Mouse (Mus musculus) stomach, adult 2 months (tissue): Measurements from ENCODE around the gene Scgb1c1. TPM values are rescaled to one million over a fixed set of nuclear protein-coding genes. Genes with fewer than 3 reads are reported as not detected.

ENCODE experiments used
- polyA plus RNA-seq: library from polyadenylated mRNA; depleted of rRNA; stranded (reverse); fragments of >200 nt; gene quantifications from 2 replicates; pipeline ENCODE4 v1.2.3, GENCODE M21; 2012; rRNA removed

Scgb1c1 gene
- not detected in 2 replicates for polyA plus RNA-seq

DNA sequence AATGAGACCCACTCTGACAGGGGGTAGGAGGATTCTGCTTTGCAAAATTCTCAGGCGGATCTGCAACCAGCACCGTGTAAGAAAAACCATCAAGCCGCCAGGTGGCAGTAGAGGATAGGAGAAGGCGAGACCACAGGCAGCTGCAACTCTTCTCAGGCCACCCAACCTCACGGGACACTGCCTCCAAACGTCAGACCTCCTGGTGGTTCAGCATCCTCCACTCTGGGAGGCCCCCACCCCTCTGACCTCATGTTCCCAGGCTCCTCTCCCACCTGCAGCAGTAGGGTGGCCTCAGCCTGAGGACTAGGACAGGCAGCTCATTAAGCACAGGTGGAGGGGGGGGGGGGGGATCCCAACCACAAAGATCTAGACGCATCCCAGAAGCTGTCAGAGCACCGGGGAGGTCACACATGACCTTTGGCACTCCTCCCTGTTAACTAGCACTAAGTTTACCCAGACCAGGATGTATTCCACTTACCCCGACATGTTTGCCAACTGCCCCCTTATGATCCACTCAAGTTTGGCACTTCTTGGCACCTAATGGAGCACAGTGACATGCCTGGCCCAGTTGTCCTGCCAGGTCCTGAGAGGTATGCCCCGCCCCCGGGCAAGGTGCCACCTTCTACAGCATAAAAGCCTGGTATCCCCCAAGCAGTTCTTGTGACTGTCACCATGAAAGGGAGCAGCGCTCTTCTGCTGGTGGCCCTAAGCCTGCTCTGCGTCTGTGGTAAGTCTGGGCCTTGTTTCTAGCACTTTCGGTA is at the start of gene Scgb1c1:
Gene Scgb1c1, plus strand, starts transcription at position 643 of the 761 bp plus-strand sequence.

DNA sequence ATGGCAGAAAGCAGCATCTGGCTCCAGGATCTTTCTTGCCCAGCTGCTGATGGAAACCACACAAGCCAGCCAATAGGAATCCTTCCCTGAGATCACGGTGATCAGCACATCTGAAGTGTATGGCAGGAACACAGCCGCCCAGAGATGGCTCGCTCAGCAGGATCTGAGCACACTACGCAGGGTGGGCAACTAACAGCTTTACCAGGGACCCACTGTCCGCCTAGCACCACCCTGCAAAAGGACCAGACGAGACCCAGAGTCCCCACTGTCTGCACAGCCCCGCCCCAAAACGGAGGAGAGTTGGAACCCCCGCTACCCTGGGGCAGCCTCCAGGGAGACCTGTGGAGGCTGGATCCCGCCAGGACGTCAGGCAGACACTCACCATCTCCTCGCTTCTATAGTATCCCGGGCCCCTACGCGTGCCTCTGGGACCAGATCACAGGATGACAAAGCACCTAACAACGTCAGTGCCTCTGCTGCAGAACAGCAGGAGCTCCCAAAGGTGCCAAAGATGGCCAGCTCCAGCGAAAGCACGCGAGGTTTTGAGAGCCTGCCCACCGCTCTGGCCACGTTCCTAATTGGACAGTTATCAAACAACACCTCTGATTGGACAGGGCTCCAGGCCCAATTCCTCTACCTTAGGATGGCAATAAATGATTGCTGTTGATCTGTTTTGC is 23.6 kb upstream of the Scgb1c1 start, which contains the start of gene Zfp941:
Gene Zfp941, minus strand, starts transcription at position 526 of the 677 bp plus-strand sequence.

DNA sequence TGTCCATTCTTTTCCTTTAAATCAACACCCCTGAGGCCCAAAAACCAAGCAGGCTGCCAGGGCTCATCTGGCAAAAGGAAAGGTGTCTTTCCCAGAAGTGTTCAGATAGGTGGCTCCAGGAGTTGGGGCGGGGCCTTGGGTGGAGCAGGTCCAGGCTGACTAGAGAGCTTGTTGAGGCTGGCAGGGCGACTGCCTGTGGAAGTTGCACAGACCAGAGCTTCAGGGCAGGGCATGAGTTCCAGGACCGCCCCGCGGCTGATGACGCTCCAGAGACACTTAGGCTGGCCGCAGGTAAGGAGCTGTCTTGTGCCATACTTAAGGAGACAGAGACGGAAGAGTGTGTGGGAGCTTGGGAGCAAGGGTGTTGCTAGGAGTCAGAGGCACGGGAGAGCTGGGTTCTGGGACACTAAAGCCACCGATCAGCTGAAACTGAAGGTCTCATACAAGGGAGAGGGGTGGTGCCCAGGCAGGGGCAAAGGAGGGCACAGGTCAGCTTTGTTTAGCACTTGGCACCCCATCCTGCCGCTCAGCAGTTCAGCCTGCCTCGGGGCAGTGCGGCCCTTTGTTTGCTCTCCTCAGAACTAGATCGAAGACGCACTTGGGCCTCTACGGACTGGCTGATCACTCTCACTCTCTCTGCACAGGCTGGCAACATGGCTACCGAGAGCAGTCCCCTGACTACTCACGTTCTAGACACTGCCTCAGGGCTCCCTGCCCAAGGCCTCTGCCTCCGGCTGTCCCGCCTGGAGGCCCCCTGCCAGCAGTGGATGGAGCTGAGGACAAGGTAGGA is 10.2 kb upstream of the Scgb1c1 start, which contains the start of gene Urah:
Gene Urah, plus strand, starts transcription at position 51 of the 790 bp plus-strand sequence.

DNA sequence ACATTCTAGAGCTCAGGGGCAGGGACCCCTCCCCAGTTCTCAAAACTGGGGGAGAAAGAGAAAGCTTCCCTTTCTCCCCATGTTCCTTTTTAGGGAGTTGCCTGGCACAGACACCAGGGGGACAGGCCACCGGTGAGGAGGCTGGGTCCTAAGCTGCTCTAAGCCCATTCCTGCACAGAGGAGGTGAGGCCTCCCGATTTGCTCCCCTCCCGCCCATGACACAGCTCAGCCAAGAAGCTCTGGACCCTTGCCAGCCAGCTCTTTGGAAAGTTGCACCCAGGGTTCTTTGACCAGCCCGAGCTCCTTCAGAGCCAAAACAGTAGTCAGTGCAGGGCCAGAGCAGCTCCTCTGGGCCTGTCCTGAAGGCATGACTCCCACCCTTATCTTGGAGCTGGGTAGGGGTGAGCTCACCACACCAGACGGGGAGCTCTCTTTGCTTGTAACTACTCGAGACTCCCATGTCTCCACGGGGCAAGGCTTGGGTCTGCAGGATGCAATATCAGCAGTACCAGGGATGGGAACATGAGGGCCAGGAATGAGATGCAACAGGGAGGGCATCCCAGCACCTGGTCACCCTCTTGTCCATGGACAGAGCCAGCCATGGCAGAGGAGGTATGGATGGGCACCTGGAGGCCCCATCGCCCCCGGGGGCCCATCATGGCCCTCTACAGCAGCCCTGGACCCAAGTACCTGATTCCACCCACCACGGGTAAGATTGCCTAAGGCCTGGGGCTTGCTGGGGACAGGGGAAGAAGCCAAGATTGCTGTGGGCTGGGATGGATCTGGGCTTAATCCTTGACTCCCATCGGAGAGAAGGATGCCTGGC is 2.6 kb downstream of the Scgb1c1 start, which contains the start of gene Odf3:
Gene Odf3, plus strand, starts transcription at position 51 of the 826 bp plus-strand sequence.

DNA sequence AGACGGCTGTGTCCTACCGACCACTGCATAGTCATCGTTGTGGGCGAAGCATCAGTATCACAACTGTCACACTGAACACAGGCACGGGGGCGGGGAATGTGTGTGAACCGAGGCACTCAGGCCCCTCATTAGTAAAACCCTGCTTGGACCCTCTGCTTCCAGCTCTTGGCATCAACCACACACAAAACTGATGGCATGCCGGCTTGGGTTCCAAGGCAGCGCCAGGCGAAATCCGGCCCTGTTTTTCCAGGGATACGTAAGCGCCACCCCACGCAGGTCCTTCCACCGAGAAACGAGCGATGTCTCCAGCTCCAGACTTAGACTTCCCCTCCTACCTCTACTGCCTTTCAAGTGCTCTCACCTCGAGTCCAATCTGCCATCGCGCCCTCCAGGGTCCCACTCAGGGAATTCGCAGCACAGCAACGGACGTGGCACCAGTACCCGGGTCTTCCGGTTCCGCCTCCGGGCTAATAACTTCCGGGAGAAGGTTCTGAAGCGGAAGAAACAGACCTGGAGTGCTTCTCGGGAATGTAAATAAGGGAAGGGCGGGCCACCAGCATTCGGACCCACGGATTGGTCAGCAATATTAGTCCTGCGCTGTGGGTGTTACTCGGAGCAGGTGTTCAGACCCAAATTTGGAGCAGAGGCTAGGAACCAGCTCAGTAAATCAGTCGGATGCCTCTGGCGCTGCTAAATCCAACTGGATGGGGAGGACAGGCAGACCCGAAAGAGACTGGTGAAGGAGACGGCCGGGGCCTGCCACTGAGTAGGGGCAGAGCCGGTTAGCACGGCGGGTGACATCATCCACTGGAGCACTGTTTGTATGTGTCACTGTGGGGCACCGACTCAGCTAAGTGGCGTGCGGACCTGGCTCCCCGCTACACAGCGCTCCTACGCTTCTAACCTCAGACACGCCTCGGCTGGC is 10.8 kb downstream of the Scgb1c1 start, which contains the start of gene Gm45785:
Gene Gm45785, minus strand, starts transcription at position 472 of the 925 bp plus-strand sequence.

DNA sequence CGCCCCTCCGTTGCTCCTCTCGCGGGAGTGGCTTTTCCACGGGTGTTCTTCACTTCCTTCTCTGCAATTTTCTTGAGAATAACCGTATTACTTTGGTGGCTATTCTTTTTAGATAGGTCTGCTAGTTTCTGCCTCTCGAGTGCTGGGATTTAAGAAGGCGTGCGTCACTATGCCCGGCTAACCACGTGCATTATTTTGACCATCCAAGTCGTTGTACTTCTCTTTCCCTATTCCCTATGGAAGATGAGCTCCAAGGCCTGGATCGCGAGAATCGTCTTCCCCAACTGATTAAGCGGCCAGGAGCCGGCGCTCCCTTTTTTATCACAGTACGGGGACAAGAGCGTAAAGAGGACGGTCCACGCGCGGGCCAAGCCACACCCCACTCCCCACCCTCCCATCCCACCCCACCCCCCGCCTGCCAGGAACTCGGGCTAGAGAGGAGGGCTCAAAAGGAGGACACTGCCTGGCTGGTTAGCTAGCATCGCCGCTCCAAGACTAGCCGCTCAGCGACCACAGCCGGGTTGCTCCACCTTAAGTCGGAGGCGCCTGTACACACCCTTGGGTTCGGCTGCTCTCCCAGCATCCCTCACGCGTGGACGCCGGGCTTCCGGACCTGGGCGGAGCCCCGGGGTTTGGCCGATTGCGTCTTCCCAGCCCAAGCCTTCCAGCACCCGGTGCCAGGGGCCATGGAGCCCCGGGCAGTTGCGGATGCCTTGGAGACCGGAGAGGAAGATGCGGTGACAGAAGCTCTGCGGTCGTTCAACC is 11.6 kb downstream of the Scgb1c1 start, which contains the start of gene Ric8a:
Gene Ric8a, plus strand, starts transcription at position 173 of the 765 bp plus-strand sequence.

DNA sequence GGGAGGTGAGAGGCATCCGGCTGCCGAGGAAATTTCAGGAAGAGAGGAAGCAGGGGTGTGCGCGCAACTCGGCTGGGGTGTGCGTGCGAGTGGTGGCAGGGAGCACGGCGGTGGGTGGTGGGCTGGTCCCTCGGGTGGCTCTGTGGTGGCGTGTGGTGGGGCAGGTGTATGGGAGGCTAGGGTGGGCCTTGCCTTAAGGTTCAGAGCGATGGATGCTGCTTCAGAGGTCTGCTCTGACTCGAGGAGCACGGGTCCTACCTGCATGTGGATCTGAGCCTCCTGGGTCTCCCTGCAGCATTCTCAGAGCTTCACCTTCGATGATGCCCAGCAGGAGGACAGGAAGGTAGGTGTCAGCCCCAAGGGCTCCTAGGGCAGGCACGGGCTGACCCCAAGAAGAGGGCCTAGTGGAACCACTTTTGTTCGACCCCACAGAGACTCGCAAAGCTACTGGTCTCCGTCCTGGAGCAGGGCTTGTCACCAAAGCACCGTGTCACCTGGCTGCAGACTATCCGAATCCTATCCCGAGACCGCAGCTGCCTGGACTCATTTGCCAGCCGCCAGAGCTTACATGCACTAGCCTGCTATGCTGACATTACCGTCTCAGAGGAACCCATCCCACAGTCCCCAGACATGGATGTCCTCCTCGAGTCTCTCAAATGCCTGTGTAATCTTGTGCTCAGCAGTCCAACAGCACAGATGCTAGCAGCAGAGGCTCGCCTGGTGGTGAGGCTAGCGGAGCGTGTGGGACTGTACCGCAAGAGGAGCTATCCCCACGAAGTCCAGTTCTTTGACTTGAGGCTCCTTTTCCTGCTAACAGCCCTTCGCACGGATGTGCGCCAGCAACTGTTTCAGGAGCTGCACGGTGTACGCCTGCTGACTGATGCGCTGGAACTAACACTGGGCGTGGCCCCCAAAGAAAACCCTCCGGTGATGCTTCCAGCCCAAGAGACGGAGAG is 12.5 kb downstream of the Scgb1c1 start, which contains the start of gene Bet1l:
Gene Bet1l, minus strand, starts transcription at position 28 of the 956 bp plus-strand sequence.

DNA sequence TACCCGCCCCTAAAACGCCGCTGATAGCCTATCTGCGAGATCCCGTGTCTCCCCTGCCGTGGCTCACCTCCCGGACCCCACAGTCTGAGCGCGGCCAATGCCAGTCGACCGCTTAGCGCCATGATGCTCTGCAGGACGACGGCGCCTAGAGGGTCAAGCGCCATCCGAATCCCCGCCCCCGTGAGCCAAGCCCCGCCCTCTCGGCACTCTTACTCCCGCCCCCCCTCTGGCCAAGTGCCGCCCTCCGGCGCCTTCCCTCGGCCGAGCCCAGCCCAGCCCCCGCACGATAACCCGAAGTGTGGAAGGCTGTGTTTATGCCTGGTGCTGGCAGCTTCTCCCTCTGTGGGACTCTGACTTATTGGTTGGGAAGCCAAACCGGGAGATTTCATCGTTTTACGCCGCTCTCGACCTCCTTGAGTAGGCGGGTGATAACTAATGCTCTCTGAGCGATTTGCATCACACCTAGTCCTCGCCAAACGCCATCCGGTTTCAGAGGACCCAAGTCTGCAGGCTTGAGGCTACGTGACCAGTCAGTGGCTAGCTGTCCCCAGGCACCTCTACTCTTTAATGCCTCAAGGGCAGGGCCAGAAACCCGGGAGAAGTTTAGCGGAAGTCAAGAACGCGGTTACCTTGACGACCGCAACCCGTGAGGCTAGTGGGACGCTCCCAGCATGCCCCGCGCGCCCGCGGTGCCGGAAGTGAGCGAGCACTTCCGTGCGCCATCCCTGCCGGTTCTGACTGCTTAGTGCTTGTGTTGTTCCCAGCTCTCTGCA is 36.5 kb downstream of the Scgb1c1 start, which contains the start of the genes Psmd13 and Sirt3:
Gene Psmd13, plus strand, starts transcription at position 273 of the 773 bp plus-strand sequence.
Gene Sirt3, minus strand, starts transcription at position 614 of the 773 bp plus-strand sequence.

Other genes with a start within 250 kb of the Scgb1c1 start
- not detected in 2 replicates for gene Olfr46, start 244.3 kb upstream of the Scgb1c1 start, polyA plus RNA-seq
- not detected in 2 replicates for gene Olfr61, start 216.6 kb upstream of the Scgb1c1 start, polyA plus RNA-seq
- gene Olfr53, start 199.1 kb upstream of the Scgb1c1 start, polyA plus RNA-seq: not detected in 2 replicates
- gene Olfr539, start 185.6 kb upstream of the Scgb1c1 start, polyA plus RNA-seq: not detected in 2 replicates
- gene Olfr45, start 163.6 kb upstream of the Scgb1c1 start, polyA plus RNA-seq: not detected in 2 replicates
- gene Olfr541, start 148.3 kb upstream of the Scgb1c1 start, polyA plus RNA-seq: not detected in 2 replicates
- gene Cyp2e1, start 81.8 kb upstream of the Scgb1c1 start, polyA plus RNA-seq: 0.06 and 0.75 TPM in 2 replicates
- gene Syce1, start 57.7 kb upstream of the Scgb1c1 start, polyA plus RNA-seq: 0.15 TPM in 1 of 2 replicates, not detected in the other
- 0.01 and 0.02 TPM in 2 replicates for gene Zfp941, start 23.4 kb upstream of the Scgb1c1 start, polyA plus RNA-seq
- gene Urah, start 10.5 kb upstream of the Scgb1c1 start, polyA plus RNA-seq: 24.9 and 25.9 TPM in 2 replicates
- gene Odf3, start 2.3 kb downstream of the Scgb1c1 start, polyA plus RNA-seq: not detected in 2 replicates
- gene Gm45785, start 10.8 kb downstream of the Scgb1c1 start, polyA plus RNA-seq: not detected in 2 replicates
- gene Ric8a, start 11.4 kb downstream of the Scgb1c1 start, polyA plus RNA-seq: 38.8 and 38.9 TPM in 2 replicates
- 7.5 and 8.6 TPM in 2 replicates for gene Bet1l, start 12.0 kb downstream of the Scgb1c1 start, polyA plus RNA-seq
- 26.4 and 30.2 TPM in 2 replicates for gene Psmd13, start 36.4 kb downstream of the Scgb1c1 start, polyA plus RNA-seq
- gene Sirt3, start 36.8 kb downstream of the Scgb1c1 start, polyA plus RNA-seq: 12.7 and 14.2 TPM in 2 replicates
- 24.9 and 30.2 TPM in 2 replicates for gene Cox8b, start 54.9 kb downstream of the Scgb1c1 start, polyA plus RNA-seq
- gene Nlrp6, start 75.4 kb downstream of the Scgb1c1 start, polyA plus RNA-seq: 0.08 and 0.19 TPM in 2 replicates
- gene Pgghg, start 95.8 kb downstream of the Scgb1c1 start, polyA plus RNA-seq: 13.5 and 15.5 TPM in 2 replicates
- 0.67 and 1.3 TPM in 2 replicates for gene Ifitm5, start 104.7 kb downstream of the Scgb1c1 start, polyA plus RNA-seq
- gene Gm45717, start 110.4 kb downstream of the Scgb1c1 start, polyA plus RNA-seq: not detected in 2 replicates
- gene Ifitm2, start 110.4 kb downstream of the Scgb1c1 start, polyA plus RNA-seq: 255 and 272 TPM in 2 replicates
- 46.7 and 48.2 TPM in 2 replicates for gene Ifitm1, start 121.7 kb downstream of the Scgb1c1 start, polyA plus RNA-seq
- 83.2 and 93.7 TPM in 2 replicates for gene Ifitm3, start 165.2 kb downstream of the Scgb1c1 start, polyA plus RNA-seq
- gene Ifitm6, start 172.4 kb downstream of the Scgb1c1 start, polyA plus RNA-seq: 0.83 and 1.1 TPM in 2 replicates
- gene Gm17387, start 183.6 kb downstream of the Scgb1c1 start, polyA plus RNA-seq: not detected in 2 replicates
- gene B4galnt4, start 215.6 kb downstream of the Scgb1c1 start, polyA plus RNA-seq: 1.2 and 1.6 TPM in 2 replicates
- 87.1 and 93.8 TPM in 2 replicates for gene Pkp3, start 232.7 kb downstream of the Scgb1c1 start, polyA plus RNA-seq